In the genomic region with DNA sequence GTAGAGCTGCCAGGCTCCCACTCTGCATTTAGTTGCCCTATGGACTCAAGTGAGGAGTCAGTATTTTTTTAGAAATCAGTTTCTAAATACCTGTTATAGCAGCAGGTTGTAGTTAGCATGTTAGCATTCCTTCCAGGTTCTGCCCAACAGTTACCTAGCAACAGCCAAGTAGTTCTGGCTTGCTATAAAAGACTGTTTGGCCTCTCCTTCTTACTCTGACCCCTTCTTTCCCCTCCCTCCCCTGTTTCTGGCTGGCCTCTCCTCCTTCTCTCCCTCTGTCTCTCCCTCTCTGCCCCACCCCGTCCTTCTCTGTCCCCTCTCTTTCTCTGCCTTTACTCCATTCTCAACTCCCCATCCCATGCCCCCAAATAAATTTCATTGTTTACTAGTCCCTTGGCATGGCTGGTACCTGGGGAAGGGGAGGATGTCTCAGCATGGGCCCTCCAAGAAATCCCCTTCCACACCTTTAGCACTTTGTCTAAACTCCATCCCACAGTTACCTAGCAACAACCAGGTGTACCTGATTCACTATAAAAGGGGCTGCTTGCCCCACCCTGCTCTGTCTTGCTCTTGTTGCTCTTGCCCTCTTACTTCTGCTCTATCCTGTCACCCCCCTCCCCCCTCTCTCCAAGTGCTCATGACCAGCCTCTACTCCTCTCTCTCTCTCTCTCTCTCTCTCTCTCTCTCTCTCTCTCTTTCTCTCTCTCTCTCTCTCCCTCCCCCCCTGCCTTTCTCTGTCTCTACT, we compare ENCODE assay signal across 31 mouse cellular contexts.
DNase-seq lines count a peak whose midpoint lies in the region; ATAC-seq and TF ChIP-seq lines count a peak whose summit lies in the region.
"Had no signal": no experiment of that assay in that cellular context is flagged by ENCODE, and none has a peak within 500 bp of the region (broad histone marks: within the 10 kb centered on the region; RNA-seq: fewer than 3 reads in every experiment).

No protein-coding gene starts in this region.

- H3K36me3 ChIP-seq in hindbrain, embryonic 14.5 days (replicated peaks; ENCODE audit: control insufficient read depth, insufficient read depth): no peaks in the 10 kb centered on the region
- no peaks in the 10 kb centered on the region for H3K36me3 ChIP-seq in hindbrain, embryonic 12.5 days
- H3K36me3 ChIP-seq in lung, embryonic 16.5 days (ENCODE audit: control insufficient read depth, insufficient read depth, low read length): no peaks in the 10 kb centered on the region
- no peaks in the 10 kb centered on the region for H3K36me3 ChIP-seq in neural tube, embryonic 15.5 days
- no peaks in the 10 kb centered on the region for H3K36me3 ChIP-seq in hindbrain, postnatal 0 days (ENCODE audit: insufficient read depth, low read length)
- H3K36me3 ChIP-seq: embryonic facial prominence, embryonic 12.5 days; G1E; heart, embryonic 13.5 days; kidney, embryonic 15.5 days; limb, embryonic 13.5 days; liver, embryonic 12.5 days; neural tube, embryonic 12.5 days had no signal

- H3K9me3 ChIP-seq in hindbrain, embryonic 14.5 days (ENCODE audit: control insufficient read depth, low read length): no peaks in the 10 kb centered on the region
- no peaks in the 10 kb centered on the region for H3K9me3 ChIP-seq in hindbrain, embryonic 12.5 days (replicated peaks)
- no peaks in the 10 kb centered on the region for H3K9me3 ChIP-seq in lung, embryonic 16.5 days (ENCODE audit: control insufficient read depth, low read length)
- no peaks in the 10 kb centered on the region for H3K9me3 ChIP-seq in neural tube, embryonic 15.5 days (replicated peaks)
- no peaks in the 10 kb centered on the region for H3K9me3 ChIP-seq in hindbrain, postnatal 0 days (ENCODE audit: low read length)
- H3K9me3 ChIP-seq: embryonic facial prominence, embryonic 12.5 days; G1E; heart, embryonic 13.5 days; kidney, embryonic 15.5 days; limb, embryonic 13.5 days; liver, embryonic 12.5 days; neural tube, embryonic 12.5 days had no signal

- H3K4me3 ChIP-seq in hindbrain, embryonic 14.5 days (replicated peaks; ENCODE audit: low read length): no peak overlapping the region
- no peak overlapping the region for H3K4me3 ChIP-seq in hindbrain, embryonic 12.5 days
- H3K4me3 ChIP-seq in lung, embryonic 16.5 days (ENCODE audit: low read length): no peak overlapping the region
- H3K4me3 ChIP-seq in neural tube, embryonic 15.5 days (replicated peaks): no peak overlapping the region
- no peak overlapping the region for H3K4me3 ChIP-seq in hindbrain, postnatal 0 days (ENCODE audit: low read length)
- H3K4me3 ChIP-seq: embryonic facial prominence, embryonic 12.5 days; heart, embryonic 13.5 days; kidney, embryonic 15.5 days; limb, embryonic 13.5 days; liver, embryonic 12.5 days; neural tube, embryonic 12.5 days had no signal

- DNase-seq in hindbrain, embryonic 14.5 days (ENCODE audit: low spot score): no peak
- DNase-seq in lung, postnatal 14 days: no peak
- DNase-seq in neural tube, embryonic 10.5 days (ENCODE audit: extremely low spot score, low spot score): no peak
- DNase-seq in hindbrain, postnatal 0 days (ENCODE audit: low spot score): no peak
- DNase-seq in heart, adult 8-10 months (ENCODE audit: low spot score): no peak
- DNase-seq: adrenal gland, adult 8-10 months; B cell, adult 2 months; cerebellum, adult 18-20 months; cerebellum, postnatal 25 days; gastrocnemius, postnatal 25 days; heart, adult 18-20 months; heart, postnatal 14 days; kidney, postnatal 4 days; retina, postnatal 1 day; right cerebral cortex, postnatal 25 days; spleen, adult 18-20 months; thymus, postnatal 14 days had no signal

- H3K9ac ChIP-seq in hindbrain, embryonic 14.5 days: no peak overlapping the region
- no peak overlapping the region for H3K9ac ChIP-seq in hindbrain, embryonic 12.5 days
- no peak overlapping the region for H3K9ac ChIP-seq in lung, embryonic 16.5 days (ENCODE audit: low read length)
- H3K9ac ChIP-seq in neural tube, embryonic 15.5 days (replicated peaks): no peak overlapping the region
- no peak overlapping the region for H3K9ac ChIP-seq in hindbrain, postnatal 0 days (replicated peaks; ENCODE audit: low read length)
- H3K9ac ChIP-seq: embryonic facial prominence, embryonic 12.5 days; heart, embryonic 13.5 days; kidney, embryonic 15.5 days; limb, embryonic 13.5 days; liver, embryonic 12.5 days; neural tube, embryonic 12.5 days had no signal

- no peaks in the 10 kb centered on the region for H3K27me3 ChIP-seq in hindbrain, embryonic 14.5 days (ENCODE audit: control insufficient read depth, insufficient read depth, low read length)
- H3K27me3 ChIP-seq in hindbrain, embryonic 12.5 days: no peaks in the 10 kb centered on the region
- H3K27me3 ChIP-seq in lung, embryonic 16.5 days (ENCODE audit: control insufficient read depth, insufficient read depth, low read depth, low read length): no peaks in the 10 kb centered on the region
- H3K27me3 ChIP-seq in neural tube, embryonic 15.5 days (replicated peaks): peaks cover 3% of the 10 kb centered on the region; the same call in 1 of the 2 replicates
- no peaks in the 10 kb centered on the region for H3K27me3 ChIP-seq in hindbrain, postnatal 0 days (ENCODE audit: insufficient read depth, low read length)
- H3K27me3 ChIP-seq: CH12.LX; embryonic facial prominence, embryonic 12.5 days; heart, embryonic 13.5 days; kidney, embryonic 15.5 days; limb, embryonic 13.5 days; liver, embryonic 12.5 days; neural tube, embryonic 12.5 days; Patski had no signal

- WGBS in hindbrain, embryonic 14.5 days: 57% methylated on average over 1 of the region's 1 CpGs
- 43% methylated on average over 1 of the region's 1 CpGs for WGBS in hindbrain, embryonic 12.5 days
- 47% methylated on average over 1 of the region's 1 CpGs for WGBS in lung, embryonic 16.5 days
- 39% methylated on average over 1 of the region's 1 CpGs for WGBS in neural tube, embryonic 15.5 days
- WGBS in hindbrain, postnatal 0 days: 28% methylated on average over 1 of the region's 1 CpGs

- TF ChIP-seq CTCF in hindbrain, postnatal 0 days (IDR thresholded peaks at IDR 0.05; ENCODE audit: low read depth): no peak

- no peak overlapping the region for H3K4me2 ChIP-seq in hindbrain, embryonic 14.5 days (replicated peaks)
- no peak overlapping the region for H3K4me2 ChIP-seq in hindbrain, embryonic 12.5 days (replicated peaks)
- H3K4me2 ChIP-seq in lung, embryonic 16.5 days (ENCODE audit: low read depth, low read length): no peak overlapping the region
- H3K4me2 ChIP-seq in neural tube, embryonic 15.5 days: no peak overlapping the region
- no peak overlapping the region for H3K4me2 ChIP-seq in hindbrain, postnatal 0 days (ENCODE audit: low read depth, low read length)
- H3K4me2 ChIP-seq: embryonic facial prominence, embryonic 12.5 days; heart, embryonic 13.5 days; kidney, embryonic 15.5 days; limb, embryonic 13.5 days; liver, embryonic 12.5 days; neural tube, embryonic 12.5 days had no signal

- peak; percentile 31; the same call in 1 of the 2 replicates for ATAC-seq in hindbrain, embryonic 14.5 days (ENCODE audit: low FRiP score)
- ATAC-seq in hindbrain, embryonic 12.5 days (ENCODE audit: low FRiP score): no peak
- peak; percentile 73 for ATAC-seq in lung, embryonic 16.5 days (ENCODE audit: low read depth)
- peak; percentile 47; the same call in 1 of the 2 replicates for ATAC-seq in neural tube, embryonic 15.5 days (ENCODE audit: low FRiP score)
- peak; percentile 43; the same call in 1 of the 2 replicates for ATAC-seq in hindbrain, postnatal 0 days
- ATAC-seq: activated CD4-positive, CD25-positive, alpha-beta regulatory T cell, adult 4 months; inflammation-experienced regulatory T-cells, adult 6 months; liver, embryonic 12.5 days; Patski had no signal

- no peak overlapping the region for H3K27ac ChIP-seq in hindbrain, embryonic 14.5 days
- H3K27ac ChIP-seq in hindbrain, embryonic 12.5 days: no peak overlapping the region
- H3K27ac ChIP-seq in lung, embryonic 16.5 days (ENCODE audit: low read length): no peak overlapping the region
- no peak overlapping the region for H3K27ac ChIP-seq in neural tube, embryonic 15.5 days (replicated peaks)
- no peak overlapping the region for H3K27ac ChIP-seq in hindbrain, postnatal 0 days
- H3K27ac ChIP-seq: embryonic facial prominence, embryonic 12.5 days; heart, embryonic 13.5 days; kidney, embryonic 15.5 days; limb, embryonic 13.5 days; liver, embryonic 12.5 days; neural tube, embryonic 12.5 days had no signal

- H3K4me1 ChIP-seq in hindbrain, embryonic 14.5 days (replicated peaks; ENCODE audit: control insufficient read depth, insufficient read depth, low read length): no peaks in the 10 kb centered on the region
- peaks cover 6% of the 10 kb centered on the region; the same call in 1 of the 2 replicates for H3K4me1 ChIP-seq in hindbrain, embryonic 12.5 days
- H3K4me1 ChIP-seq in lung, embryonic 16.5 days (replicated peaks; ENCODE audit: control insufficient read depth, insufficient read depth, low read length): no peaks in the 10 kb centered on the region; the same call in 1 of the 2 replicates
- H3K4me1 ChIP-seq in neural tube, embryonic 15.5 days: no peaks in the 10 kb centered on the region
- no peaks in the 10 kb centered on the region for H3K4me1 ChIP-seq in hindbrain, postnatal 0 days (ENCODE audit: insufficient read depth, low read length)
- H3K4me1 ChIP-seq: embryonic facial prominence, embryonic 12.5 days; heart, embryonic 13.5 days; kidney, embryonic 15.5 days; liver, embryonic 12.5 days had no signal
